Mouse (Mus musculus): ENCODE results near the gene Scarb1. TPM values are rescaled to one million over a fixed set of nuclear protein-coding genes. Genes with fewer than 3 reads are reported as not detected.

The Scarb1 gene
- polyA plus RNA-seq (2014; fragmentation: Illumina TruSeq; extraction: RNeasy Lipid Tissue Mini Kit (QIAGEN cat#74804); ENCODE audit: low replicate concordance) = 1.9 TPM

DNA sequence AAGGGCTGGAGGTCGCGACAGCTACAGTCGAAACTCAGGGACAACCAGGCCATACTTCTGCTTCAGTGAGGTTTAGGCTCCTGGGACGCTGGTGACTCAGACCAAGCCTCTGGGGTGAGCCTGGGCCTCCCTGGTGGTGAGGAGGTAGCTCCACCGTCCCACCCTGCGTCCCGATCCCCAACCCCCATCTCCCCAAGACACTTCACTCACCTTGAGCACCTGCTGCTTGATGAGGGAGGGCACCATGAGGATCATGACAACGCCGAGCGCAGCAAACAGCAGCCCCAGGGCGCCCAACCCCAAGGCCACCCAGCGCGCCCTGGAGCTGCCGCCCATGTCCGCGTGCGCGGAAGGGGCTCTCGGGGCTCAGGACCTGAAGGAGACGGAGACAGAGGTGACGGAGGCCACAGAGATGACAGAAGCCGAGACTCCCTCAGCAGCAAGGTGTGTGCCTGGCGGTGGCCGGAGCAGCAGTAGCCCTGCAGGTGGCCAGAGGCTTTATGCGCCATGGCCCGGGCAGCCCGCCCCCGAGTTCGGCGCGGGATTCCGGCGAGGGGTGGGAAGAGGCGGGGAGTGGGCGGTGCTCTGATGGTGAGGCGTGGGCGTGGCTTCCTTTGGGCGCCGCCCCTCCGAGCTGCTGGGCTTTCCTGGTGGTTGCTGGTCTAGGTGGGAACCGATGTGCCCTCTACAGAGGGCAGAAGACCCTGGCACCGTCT, at the start of gene Scarb1:
Gene Scarb1, minus strand, starts transcription at position 548 of the 716 bp plus-strand sequence.

DNA sequence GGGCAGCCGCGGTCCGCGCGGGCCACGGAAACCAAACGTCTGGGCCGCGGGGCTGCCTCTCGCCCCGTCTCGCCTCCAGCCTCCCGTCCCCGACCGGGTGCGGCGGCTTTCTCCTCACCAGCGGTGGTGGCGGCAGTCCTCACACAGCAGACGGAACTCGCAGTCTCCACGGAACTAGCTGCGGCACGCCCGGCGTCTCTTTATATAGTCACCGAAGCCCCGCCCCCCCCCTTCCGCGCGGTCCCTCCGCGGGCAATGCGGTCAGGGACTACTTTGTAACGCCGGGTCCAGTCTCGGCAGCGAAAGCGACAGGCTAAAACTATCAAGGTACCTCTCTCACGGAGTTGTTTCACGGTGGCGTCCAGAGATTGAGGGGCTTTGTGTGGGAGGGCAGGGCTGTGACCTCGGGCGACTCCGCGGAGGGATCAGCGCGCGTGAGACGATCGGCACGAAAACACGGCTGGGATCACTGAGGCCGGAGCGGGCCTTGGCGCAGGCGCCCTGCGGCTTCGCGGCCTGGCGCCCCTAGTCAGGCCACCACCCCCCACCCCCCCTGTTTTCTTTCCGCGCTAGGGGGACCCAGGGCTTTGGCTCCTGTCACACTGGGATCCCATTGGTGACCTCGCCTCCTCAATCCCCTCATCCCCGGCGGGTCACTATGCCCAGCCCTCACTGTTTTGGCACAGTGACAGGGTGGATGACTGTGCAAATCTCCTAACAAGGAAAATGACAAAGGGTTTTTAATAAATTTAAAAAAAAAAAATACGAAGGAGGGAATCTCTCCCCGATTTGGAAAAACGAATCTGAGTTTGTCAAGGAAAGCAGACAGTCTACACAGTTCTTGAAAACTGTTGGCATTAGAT, 48.9 kb upstream of the Scarb1 start, which contains the start of gene Ubc:
Gene Ubc, minus strand, starts transcription at position 624 of the 863 bp plus-strand sequence.

DNA sequence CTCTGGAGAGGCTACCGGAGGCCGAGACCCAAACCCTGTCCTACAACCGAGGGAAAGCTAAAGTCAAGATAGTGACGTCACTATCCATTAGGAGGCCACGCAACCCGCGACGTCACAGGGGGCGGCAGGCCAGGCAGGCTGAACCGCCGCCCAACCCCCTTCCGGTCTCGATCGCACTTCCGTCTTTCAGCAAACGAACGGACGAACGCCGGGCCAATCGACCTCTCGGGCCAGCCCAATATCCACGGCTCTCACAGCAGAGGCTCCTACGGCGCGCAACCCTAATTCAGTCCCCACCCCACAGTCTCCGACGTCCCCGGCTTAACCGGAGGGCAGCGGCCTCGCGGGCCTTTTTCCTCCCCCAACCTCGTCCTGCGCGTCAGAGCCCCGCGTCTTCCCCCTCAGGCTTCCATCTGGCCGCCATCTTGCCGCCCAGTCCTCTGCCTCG, 48.3 kb upstream of the Scarb1 start, which contains the start of gene Gm10382:
Gene Gm10382, plus strand, starts transcription at position 192 of the 448 bp plus-strand sequence.

Other genes starting within 250 kb of the Scarb1 start
- not detected for gene Ncor2, start 161.9 kb downstream of the Scarb1 start, polyA plus RNA-seq (2014; fragmentation: Illumina TruSeq; extraction: RNeasy Lipid Tissue Mini Kit (QIAGEN cat#74804); ENCODE audit: low replicate concordance)
- gene Gm10382, start 48.2 kb upstream of the Scarb1 start, polyA plus RNA-seq (2014; fragmentation: Illumina TruSeq; extraction: RNeasy Lipid Tissue Mini Kit (QIAGEN cat#74804); ENCODE audit: low replicate concordance) = not detected
- 9.7 TPM for gene Ubc, start 49.1 kb upstream of the Scarb1 start, polyA plus RNA-seq (2014; fragmentation: Illumina TruSeq; extraction: RNeasy Lipid Tissue Mini Kit (QIAGEN cat#74804); ENCODE audit: low replicate concordance)
- 2.7 TPM for gene Dhx37, start 93.0 kb upstream of the Scarb1 start, polyA plus RNA-seq (2014; fragmentation: Illumina TruSeq; extraction: RNeasy Lipid Tissue Mini Kit (QIAGEN cat#74804); ENCODE audit: low replicate concordance)
- gene Bri3bp, start 100.5 kb upstream of the Scarb1 start, polyA plus RNA-seq (2014; fragmentation: Illumina TruSeq; extraction: RNeasy Lipid Tissue Mini Kit (QIAGEN cat#74804); ENCODE audit: low replicate concordance) = 15.9 TPM
- 1.2 TPM for gene Aacs, start 134.7 kb upstream of the Scarb1 start, polyA plus RNA-seq (2014; fragmentation: Illumina TruSeq; extraction: RNeasy Lipid Tissue Mini Kit (QIAGEN cat#74804); ENCODE audit: low replicate concordance)
- gene Tmem132b, start 190.7 kb upstream of the Scarb1 start, polyA plus RNA-seq (2014; fragmentation: Illumina TruSeq; extraction: RNeasy Lipid Tissue Mini Kit (QIAGEN cat#74804); ENCODE audit: low replicate concordance) = 0.07 TPM

Data from small intestine, adult 10 weeks (tissue).